Mouse (Mus musculus): Measurements from ENCODE around the gene Aadacl2.

Aadacl2 gene

DNA sequence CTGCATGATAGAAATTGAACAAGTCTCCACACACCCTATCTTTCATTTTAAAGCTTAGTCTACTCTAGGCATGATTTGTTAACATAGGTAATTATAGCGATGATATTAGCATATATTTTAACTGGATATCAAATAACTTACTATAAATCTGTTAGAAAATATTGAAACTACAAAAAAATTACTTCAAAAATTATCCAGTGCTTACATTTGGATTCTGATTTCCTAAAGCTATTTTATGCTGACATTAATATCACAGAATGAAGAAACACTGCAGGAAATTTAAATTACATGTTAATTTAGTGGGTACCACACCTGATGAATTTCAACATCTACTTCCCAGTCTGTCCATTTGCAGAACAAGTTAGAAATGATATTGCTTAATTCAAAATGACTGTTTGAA, at the start of gene Aadacl2:
Gene Aadacl2 (plus strand): TSS at position 301 of the 400 bp plus-strand sequence.
- DNase-seq (ENCODE audit: low spot score in 2 of 2): no peak

DNA sequence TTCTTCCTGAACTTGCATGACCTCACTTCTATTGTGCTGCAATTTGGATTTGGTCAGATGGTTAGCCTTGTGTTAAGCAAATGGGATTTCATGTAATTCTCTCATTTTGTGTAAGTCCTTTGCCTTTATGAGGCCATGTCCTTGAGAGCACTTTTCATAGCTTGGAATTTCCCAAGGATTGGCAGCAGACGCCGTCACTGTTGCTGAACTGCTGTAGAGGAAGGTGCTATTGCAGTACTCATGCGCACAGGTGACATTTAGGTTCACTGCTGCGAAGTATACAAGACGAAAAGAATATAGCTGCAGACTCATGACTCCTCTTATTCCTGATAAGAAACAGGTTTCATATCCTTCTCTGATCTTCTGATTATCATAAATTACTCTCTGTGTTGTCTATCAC, 35.7 kb upstream of the Aadacl2 start:
- no peak for DNase-seq (ENCODE audit: low spot score in 2 of 2)

DNA sequence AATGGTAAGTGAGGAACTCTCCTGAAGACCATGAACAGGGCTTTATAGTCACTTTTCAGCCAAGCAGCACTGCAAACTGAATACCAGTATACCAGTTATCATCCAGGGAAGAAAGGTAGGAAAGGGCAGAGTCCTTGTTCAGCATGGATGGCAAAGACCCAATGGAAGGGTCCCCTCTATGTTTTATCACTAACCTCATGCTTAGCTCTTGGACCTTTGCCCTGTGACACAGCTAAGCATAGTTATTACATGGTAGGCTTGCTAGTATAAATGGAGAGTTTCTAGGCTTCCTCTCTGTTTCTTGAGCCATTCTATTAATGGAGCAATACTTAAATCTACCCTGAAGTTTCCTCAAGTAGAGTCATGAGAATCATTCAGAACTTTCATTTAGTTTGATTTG, 32.0 kb upstream of the Aadacl2 start:
- no peak for DNase-seq (ENCODE audit: low spot score in 2 of 2)

DNA sequence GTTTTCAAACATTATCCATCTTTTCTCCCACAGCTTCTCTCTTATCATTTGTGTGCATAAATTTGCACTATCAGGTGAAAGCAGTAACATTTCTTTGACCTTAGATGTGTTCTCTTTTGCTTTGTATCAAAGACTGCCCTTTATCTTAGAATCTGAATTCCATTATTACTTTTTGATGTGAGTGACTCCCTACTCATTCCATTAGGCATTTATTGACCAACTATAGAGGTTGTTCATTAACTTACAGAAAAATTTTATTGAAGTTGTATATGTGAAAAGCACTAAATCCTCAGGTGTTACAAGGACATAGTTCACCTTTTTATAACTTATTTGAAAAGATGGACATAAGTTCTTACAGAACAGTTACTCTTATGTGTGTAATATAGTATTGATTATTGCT, 2.9 kb upstream of the Aadacl2 start:
- DNase-seq (ENCODE audit: low spot score in 2 of 2): no peak

DNA sequence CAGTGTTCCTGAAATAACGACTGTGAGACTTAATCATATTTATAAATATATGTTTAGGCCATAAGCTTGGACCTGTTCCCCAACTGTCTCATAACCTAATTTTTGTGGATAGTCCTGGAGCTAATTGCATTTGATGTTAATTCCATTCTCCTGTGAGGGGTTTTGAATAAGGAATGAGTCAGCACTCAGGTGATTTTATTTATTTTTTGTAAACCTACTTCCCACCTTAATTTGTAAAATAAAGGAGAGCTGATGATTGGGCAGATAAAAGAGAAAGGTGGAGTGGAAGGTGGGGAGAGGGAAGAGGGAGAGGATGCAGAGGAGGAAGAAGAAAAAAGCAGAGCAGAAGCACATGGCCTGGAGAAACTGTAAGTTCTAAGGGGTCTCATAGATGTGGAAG, 18.9 kb downstream of the Aadacl2 start, which contains the start of gene Aadac:
Gene Aadac (plus strand): TSS at position 301 of the 400 bp plus-strand sequence.
- DNase-seq (ENCODE audit: low spot score in 2 of 2): no peak

DNA sequence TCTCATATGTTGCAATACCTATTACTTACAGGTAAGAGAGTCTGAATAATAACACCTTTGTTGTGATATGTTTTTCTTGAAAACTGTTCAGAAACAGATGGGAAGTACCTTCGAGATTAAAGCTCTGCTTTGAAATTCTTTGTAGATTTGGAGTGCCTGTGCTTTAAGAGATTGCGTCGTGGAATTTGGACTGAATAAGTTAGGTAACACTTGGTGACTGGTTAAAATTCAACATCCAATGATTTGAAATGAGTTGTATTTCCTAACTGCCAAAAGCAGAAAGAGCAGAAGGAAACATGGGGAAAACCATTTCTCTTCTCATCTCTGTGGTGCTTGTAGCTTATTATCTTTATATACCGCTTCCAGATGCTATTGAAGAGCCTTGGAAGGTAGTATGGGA, 25.0 kb downstream of the Aadacl2 start:
- DNase-seq (ENCODE audit: low spot score in 2 of 2): no peak

DNA sequence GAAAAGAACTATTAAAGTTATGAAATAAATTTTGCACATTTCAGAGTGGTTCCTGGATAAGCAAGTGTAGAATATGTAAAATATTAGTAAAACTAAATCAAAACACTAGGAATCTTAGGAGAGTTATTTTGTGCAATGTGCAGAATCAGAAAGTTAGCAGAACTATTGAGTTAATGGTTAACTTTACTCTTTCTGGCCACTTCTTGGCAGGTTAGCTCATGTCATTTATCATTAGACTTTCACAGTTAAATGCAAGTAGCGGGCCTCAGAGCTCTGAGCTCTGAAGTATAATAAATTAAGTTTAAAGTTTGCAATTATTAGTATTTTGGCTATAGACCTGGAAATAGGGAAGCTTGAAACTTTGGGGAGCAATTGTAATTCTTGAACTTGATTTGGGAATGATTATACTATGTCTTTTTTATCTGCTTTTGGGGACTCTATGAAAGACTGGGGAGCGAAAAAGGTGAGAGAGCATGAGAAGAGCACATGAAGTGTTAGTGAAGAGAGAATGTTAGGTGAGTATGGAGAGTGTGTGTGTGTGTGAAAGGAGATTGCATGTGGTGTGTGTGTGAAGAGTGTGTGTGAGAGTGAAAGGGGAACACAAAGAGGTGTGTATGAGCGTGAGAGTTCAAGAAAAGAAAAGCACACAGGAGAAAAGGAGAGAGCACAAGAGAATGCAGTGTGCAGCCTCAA, 39.8 kb downstream of the Aadacl2 start:
- DNase-seq (ENCODE audit: low spot score in 2 of 2): no peak

DNA sequence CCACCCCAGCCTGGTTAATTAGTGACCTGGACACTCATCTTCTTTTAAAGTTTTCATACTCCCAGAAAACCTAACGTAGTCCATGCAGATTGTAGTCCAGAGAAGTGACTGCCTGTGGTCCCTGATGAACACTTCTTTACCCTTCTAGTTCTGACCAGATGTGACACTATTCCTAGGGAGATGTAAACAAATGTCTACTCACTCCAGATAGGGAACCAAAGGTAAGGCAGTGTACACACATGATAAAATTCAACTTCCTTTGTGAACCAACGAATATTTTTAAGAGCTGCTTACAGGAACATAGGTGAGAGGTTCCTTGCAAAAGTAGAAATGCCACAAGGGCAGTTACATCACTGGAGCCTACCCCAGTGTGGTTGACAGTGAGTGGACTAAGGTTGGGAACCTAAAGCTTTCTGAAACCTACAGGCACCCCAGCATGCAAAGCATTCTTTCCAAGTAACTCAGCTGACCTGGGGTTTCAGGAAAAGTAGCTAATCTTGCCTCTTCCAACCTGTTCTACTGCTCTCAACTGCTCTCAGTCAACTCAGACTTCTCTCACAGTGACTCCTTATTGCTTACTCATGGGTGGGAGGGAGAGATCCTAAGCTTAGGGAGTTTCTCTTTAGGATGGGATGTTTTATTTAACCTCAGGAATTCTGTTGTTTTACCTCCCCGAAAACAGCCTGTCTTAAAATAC, 46.8 kb downstream of the Aadacl2 start:
- DNase-seq (ENCODE audit: low spot score in 2 of 2): no peak

DNA sequence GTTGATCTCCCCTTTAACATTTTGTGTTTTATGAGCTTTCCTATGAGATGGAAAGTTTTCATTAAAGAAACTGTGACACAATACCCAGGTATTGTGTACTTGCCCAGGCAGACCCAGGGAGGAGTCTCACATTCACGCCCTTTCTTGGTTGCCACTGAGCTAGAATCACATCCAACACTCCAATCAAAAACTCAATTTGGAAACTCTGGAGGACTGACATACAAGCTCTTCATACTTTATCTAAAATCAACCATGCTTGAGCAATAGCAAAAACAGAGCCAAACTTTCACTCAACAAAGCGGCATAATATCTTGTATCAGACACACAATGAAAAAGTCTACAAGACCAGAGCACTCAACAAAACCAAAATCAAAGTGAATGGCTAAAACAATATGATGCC, 47.4 kb downstream of the Aadacl2 start:
- no peak for DNase-seq (ENCODE audit: low spot score in 2 of 2)

DNA sequence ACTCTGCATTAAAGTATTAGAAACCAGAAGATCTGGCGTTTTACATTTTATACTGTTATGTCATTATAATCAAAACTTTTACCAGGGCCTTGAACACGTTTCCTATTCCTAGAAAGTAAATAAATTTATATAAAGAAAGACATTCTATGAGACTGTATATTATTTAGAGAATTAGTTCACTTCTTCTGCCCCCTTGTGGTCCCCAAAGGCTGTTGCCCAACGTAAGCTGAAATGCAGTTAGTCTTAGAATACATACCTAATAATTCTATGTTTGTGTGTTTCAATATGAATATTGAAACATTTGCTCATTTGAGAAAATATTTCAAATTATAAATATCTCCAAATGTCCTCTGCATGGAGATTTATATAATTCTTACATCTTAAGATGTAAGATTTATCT, 49.9 kb downstream of the Aadacl2 start:
- DNase-seq (ENCODE audit: low spot score in 2 of 2): no peak

DNA sequence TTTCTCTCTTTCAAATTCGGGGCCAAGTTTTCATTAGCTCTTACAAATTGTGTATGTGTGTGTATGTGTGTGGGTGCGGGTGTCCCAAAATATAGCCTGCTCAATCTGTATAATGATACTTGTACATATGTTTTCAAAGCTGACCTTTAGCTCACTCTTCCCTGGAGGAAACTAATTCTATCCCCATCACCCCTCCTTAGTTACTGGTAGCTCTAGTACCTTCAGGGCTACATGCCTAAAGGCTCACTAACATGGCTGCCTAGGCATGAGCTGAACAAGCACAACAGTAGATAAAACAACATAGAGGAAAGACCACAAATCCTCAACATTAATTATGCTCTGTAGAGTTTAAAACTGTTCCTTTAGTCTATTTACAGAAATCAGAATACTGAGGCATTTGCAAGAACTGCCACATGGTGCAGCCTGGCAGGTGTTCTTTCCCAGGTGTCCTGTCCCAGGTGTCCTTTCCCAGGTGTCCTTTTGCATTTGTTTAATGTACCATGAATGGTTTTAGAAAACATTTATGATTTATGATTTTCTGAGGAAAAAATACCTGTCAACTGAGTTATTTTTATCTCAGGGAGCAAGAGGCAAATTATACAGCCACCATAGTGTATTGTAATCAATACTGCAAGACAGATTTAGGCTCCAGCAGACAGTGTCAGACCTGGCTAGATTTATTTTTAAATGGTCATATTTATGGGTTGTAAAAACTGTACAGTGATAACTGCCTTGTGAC, 50.7 kb downstream of the Aadacl2 start:
- no peak for DNase-seq (ENCODE audit: low spot score in 2 of 2)

DNA sequence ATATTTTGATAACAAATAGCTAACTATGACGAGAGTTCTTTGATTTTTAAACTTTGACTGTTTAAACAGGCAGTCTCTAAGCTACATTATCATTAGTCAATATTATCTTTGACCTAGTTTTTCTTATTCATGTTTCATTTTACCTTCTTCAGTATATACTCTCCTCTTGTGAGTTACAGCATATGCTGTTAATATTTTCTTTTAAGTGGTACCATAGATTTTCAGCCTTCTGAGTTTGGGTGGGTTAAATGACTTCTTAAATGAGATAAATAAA, 51.2 kb downstream of the Aadacl2 start:
- DNase-seq (ENCODE audit: low spot score in 2 of 2): no peak

All from spleen, postnatal 14 days (tissue).